Mouse (Mus musculus): ENCODE measurements around the gene Gpr152.

GRCm38 (mm10) chr19:4142416-4143173 lies 3.0 kb downstream of the Gpr152 start:
- TF ChIP-seq CTCF (IDR thresholded peaks at IDR 0.05; ENCODE audit: low read depth) (no peak), EP300 (IDR thresholded peaks at IDR 0.05; ENCODE audit: low read depth) (no peak)

Measured in liver, embryonic 14.5 days (tissue).